Mouse (Mus musculus): ENCODE results near the gene 4933417A18Rik.

GRCm38 (mm10) chr13:34956901-34957300 lies 32.7 kb downstream of the 4933417A18Rik start:
- TF ChIP-seq EP300 (IDR thresholded peaks at IDR 0.05; ENCODE audit: insufficient read depth, low read depth, low read length): no peak
- TF ChIP-seq CTCF (IDR thresholded peaks at IDR 0.05; ENCODE audit: low read depth, low read length): no peak
- TF ChIP-seq POLR2A (IDR thresholded peaks at IDR 0.05; ENCODE audit: insufficient read depth, low read length): no peak

All from ES-Bruce4 (cell line).